Mouse (Mus musculus): ENCODE measurements around the gene Pyroxd2. TPM values are rescaled to one million over a fixed set of nuclear protein-coding genes. Genes with fewer than 3 reads are reported as not detected.

Gene Pyroxd2
- 3.3 TPM for polyA plus RNA-seq (2014; fragmentation: Illumina TruSeq; extraction: RNeasy Lipid Tissue Mini Kit (QIAGEN cat#74804); ENCODE audit: low read depth, low replicate concordance)

DNA sequence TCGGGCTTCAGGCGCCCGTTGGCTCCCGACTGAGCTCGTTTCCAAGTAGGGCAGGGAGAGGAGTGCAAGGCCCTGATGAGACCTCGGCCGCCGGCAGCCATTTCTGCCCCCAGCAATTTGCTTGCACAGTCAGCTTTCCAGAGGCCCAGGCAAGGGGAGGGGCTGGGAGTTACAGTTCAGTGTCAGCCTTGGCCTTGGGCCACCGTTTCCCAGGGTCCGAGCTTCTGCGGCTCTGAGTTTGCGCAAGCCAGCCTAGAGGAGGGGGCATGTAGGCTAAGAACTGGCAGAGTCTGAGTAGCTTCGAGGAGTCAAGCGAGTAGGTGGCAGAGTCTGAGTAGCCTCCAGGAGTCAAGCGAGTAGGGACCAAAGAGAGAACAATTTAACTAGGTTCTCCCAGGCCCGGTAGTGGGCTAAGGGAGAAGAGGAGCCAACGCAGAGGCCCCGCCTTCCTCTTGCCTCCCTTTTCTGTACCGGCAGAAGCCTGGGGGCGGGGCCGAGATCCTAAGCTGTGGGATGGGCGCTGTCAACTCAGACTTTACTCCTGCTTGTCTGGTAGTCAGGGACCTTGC is at the start of gene Pyroxd2:
Gene Pyroxd2 (minus strand): TSS at position 413 of the 569 bp plus-strand sequence.

DNA sequence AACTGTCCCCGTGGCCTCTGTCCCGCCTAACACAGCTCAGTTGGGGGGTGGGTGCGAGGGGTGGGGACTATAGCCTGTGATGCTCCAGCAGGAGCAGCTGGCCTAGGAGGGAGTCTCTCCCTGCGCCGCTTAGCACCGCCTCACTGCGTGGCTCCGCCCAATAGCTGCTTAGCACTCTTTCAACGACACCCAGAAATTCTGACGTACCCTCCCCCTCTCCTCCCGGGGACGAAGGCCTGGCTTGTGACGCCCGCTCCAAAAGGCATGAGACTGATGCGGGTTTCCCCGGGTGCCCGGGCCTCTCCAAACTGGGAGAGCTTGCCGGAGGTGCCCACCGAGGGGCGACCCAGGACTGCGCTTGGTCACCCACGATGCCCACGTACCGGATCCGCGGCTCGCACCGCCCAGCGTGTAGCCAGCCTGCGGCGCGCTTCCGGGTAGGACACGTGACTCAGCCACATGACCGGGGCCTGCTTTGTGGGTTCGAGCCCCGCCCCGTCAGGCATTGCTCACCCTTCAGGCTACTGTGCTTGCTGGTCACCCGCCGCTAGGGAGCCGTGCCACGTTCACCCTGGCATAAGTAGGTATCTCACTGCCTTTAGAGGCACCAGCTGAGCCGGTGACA is 27.1 kb upstream of the Pyroxd2 start, which contains the start of gene Hps1:
Gene Hps1 (minus strand): TSS at position 448 of the 625 bp plus-strand sequence.

Other genes starting within 250 kb of the Pyroxd2 start
- gene R3hcc1l, start 234.0 kb downstream of the Pyroxd2 start, polyA plus RNA-seq (2014; fragmentation: Illumina TruSeq; extraction: RNeasy Lipid Tissue Mini Kit (QIAGEN cat#74804); ENCODE audit: low read depth, low replicate concordance) = 11.3 TPM
- 0.85 TPM for gene Loxl4, start 140.0 kb downstream of the Pyroxd2 start, polyA plus RNA-seq (2014; fragmentation: Illumina TruSeq; extraction: RNeasy Lipid Tissue Mini Kit (QIAGEN cat#74804); ENCODE audit: low read depth, low replicate concordance)
- gene Hps1, start 27.2 kb upstream of the Pyroxd2 start, polyA plus RNA-seq (2014; fragmentation: Illumina TruSeq; extraction: RNeasy Lipid Tissue Mini Kit (QIAGEN cat#74804); ENCODE audit: low read depth, low replicate concordance) = 0.29 TPM